Mouse (Mus musculus) limb, embryonic 12.5 days (tissue): ENCODE data around the gene Cd200r3. TPM values are rescaled to one million over a fixed set of nuclear protein-coding genes. Genes with fewer than 3 reads are reported as not detected.

Experiments used
- ATAC-seq: fragments of 200-750 bp; cut with Nextera tagmentation; 2 replicates; pipeline ENCODE4 v1.8.0; 2017; ENCODE audit warnings: low read depth, moderate TSS enrichment; ENCODE audit not compliant: insufficient number of reproducible peaks, insufficient read depth, low FRiP score, low TSS enrichment
- H3K27ac ChIP-seq: fragments of 300-500 bp; sonication (generic); 2 replicates; pipeline ENCODE4 v1.5.1; 2016; ENCODE audit warnings: mild to moderate bottlenecking, moderate library complexity
- H3K27me3 ChIP-seq: fragments of 300-500 bp; sonication (generic); 2 replicates; pipeline ENCODE4 v1.6.1; 2016; ENCODE audit warnings: mild to moderate bottlenecking, moderate library complexity
- H3K36me3 ChIP-seq: fragments of 300-500 bp; sonication (generic); 2 replicates; pipeline ENCODE4 v1.6.1; 2016; ENCODE audit warnings: mild to moderate bottlenecking, moderate library complexity
- H3K4me1 ChIP-seq: fragments of 300-500 bp; sonication (generic); replicated peaks from 2 replicates; pipeline ENCODE4 v1.6.1; 2016
- H3K4me2 ChIP-seq: fragments of 300-500 bp; sonication (generic); 2 replicates; pipeline ENCODE4 v1.6.1; 2016; ENCODE audit warnings: mild to moderate bottlenecking, moderate library complexity
- H3K4me3 ChIP-seq: fragments of 300-500 bp; sonication (generic); replicated peaks from 2 replicates; pipeline ENCODE4 v1.5.1; 2016; ENCODE audit warnings: mild to moderate bottlenecking
- H3K9ac ChIP-seq: fragments of 300-500 bp; sonication (generic); replicated peaks from 2 replicates; pipeline ENCODE4 v1.6.1; 2016; ENCODE audit warnings: mild to moderate bottlenecking, moderate library complexity
- H3K9me3 ChIP-seq: fragments of 300-500 bp; sonication (generic); 2 replicates; pipeline ENCODE4 v1.6.1; 2016; ENCODE audit warnings: mild to moderate bottlenecking, moderate library complexity
- WGBS: fragments of 180-500 bp; shearing (Covaris S2); methylation state at CpG from one replicate; pipeline ENCODE4 v1.1.7; 2016; 5-methylcytosine and 5-hydroxymethylcytosine counted together
- polyA plus RNA-seq: library from polyadenylated mRNA; unstranded; fragments of >200 nt; fragmentation: Nextera tagmentation; extraction: Ambion mirVana; gene quantifications from 2 replicates; pipeline ENCODE4 v1.2.1, GENCODE M21; 2016

Gene Cd200r3
- polyA plus RNA-seq, result not detected in 2 replicates

- H3K9ac ChIP-seq, result no peak within 1 kb of the TSS
- no peaks in the 10 kb centered on the region for H3K27me3 ChIP-seq
- H3K4me3 ChIP-seq, result no peak within 1 kb of the TSS
- 83% methylated on average over 3 of the region's 3 CpGs for WGBS
- no peaks in the 10 kb centered on the region for H3K4me1 ChIP-seq
- H3K4me2 ChIP-seq, result no peak within 1 kb of the TSS
- H3K9me3 ChIP-seq, result no peaks in the 10 kb centered on the region
- no peak for ATAC-seq
- no peak within 1 kb of the TSS for H3K27ac ChIP-seq
- no peaks in the 10 kb centered on the region for H3K36me3 ChIP-seq
These were observed at the start of gene Cd200r3 for GRCm38 (mm10) chr16:44943468-44943867. Gene Cd200r3 (plus strand): TSS chr16:44943678.

DNA sequence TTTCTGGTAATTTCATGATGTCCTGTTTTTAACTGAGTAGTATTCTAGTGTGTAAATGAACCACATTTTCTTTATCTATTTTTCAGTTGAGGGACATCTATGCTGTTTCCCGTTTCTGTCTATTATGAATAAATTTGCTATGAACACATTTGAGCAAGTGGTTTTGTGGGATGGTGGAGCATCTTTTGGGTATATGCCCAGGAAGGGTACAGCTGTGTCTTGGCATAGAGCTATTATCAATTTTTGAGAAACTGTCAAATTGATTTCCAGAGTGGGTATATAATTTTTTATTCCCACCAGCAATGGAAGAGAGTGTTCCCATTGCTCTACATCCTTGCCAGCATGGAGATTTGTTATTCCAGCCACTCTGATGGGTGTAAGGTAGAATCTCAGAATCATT, 11.5 kb upstream of the Cd200r3 start:
- no peak overlapping the region for H3K9ac ChIP-seq
- 89% methylated on average over 1 of the region's 1 CpGs for WGBS
- no peak overlapping the region for H3K27ac ChIP-seq
- H3K4me2 ChIP-seq, result no peak overlapping the region
- ATAC-seq, result no peak
- H3K36me3 ChIP-seq, result no peaks in the 10 kb centered on the region
- no peaks in the 10 kb centered on the region for H3K9me3 ChIP-seq
- no peak overlapping the region for H3K4me3 ChIP-seq
- no peaks in the 10 kb centered on the region for H3K4me1 ChIP-seq
- H3K27me3 ChIP-seq, result no peaks in the 10 kb centered on the region

DNA sequence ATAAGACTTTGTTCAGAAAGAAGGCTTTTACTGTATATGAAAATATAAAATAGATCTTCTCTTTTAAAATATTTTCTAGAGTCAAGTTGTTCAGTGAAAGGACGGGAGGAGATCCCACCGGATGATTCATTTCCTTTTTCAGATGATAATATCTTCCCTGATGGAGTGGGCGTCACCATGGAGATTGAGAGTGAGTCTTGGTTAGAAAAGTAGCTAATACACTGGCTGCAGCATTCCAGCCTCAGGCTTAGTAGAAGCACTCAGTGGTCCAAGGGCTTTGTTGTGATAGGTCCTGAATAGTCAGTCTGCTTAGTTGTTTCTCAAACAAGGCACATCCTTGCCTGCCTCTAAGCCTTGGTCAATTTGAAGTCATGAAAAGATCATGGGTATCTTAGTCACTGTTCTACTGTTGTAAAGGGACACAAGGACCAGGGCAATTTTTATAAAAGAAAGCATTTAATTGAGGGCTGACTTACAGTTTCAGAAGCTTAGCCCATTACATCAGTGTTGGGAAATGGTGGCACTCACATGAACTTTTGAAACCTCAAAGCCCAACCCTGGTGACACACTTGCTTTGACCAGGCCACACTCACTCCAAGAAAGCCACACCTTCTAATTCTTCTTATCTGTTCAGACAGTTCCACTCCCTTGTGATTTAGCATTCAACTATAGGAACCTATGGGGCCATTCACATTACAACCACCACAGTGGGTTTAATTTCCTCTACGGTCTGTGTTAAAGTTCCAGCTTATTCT, 8.1 kb downstream of the Cd200r3 start:
- ATAC-seq, result no peak

GRCm38 (mm10) chr16:44962296-44962695, 18.8 kb downstream of the Cd200r3 start:
- Histone ChIP-seq H3K4me3 (no peak overlapping the region), H3K9me3 (no peaks in the 10 kb centered on the region), H3K27me3 (no peaks in the 10 kb centered on the region), H3K36me3 (no peaks in the 10 kb centered on the region), H3K9ac (no peak overlapping the region), H3K4me2 (no peak overlapping the region), H3K4me1 (0 out of 2 replicates have a peak, but pooled peaks cover 3% of the 10 kb centered on the region), H3K27ac (no peak overlapping the region)
- 85% methylated on average over 2 of the region's 2 CpGs for WGBS
- ATAC-seq, result no peak

More for the DNA sequence above, 8.1 kb downstream of the Cd200r3 start:
- H3K4me2 ChIP-seq, result no peak overlapping the region
- no peaks in the 10 kb centered on the region for H3K27me3 ChIP-seq
- H3K4me1 ChIP-seq, result no peaks in the 10 kb centered on the region
- no peak overlapping the region for H3K9ac ChIP-seq
- no peak overlapping the region for H3K27ac ChIP-seq
- no peaks in the 10 kb centered on the region for H3K36me3 ChIP-seq
- WGBS, result 82% methylated on average over 4 of the region's 4 CpGs
- no peaks in the 10 kb centered on the region for H3K9me3 ChIP-seq
- H3K4me3 ChIP-seq, result no peak overlapping the region

DNA sequence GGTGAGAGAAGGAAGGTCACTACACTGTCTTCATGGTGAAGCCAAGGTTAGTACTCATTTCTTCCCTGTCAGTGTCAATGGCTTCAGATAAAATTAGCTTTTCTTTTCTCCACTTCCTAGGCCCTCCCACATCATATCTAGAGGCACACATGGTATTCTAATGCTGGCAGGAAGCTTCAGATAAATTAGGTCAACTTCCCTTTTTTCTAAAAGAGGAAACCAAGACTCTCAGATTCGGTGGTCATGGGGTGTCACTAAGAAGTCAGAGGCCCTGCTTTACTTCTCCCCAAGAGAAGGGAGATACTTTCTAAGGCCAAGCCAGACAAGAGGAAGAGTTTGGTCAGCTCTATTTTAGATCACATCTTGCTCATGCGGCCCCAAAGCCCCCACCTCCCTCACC, 19.3 kb downstream of the Cd200r3 start:
- Histone ChIP-seq H3K4me2 (no peak overlapping the region), H3K4me3 (no peak overlapping the region), H3K9ac (no peak overlapping the region), H3K27ac (no peak overlapping the region), H3K36me3 (no peaks in the 10 kb centered on the region), H3K9me3 (no peaks in the 10 kb centered on the region), H3K4me1 (0 out of 2 replicates have a peak, but pooled peaks cover 3% of the 10 kb centered on the region), H3K27me3 (no peaks in the 10 kb centered on the region)
- ATAC-seq, result no peak
- 75% methylated on average over 2 of the region's 2 CpGs for WGBS

- 90% methylated on average over 6 of the region's 6 CpGs for WGBS
- no peaks in the 10 kb centered on the region for H3K9me3 ChIP-seq
- no peaks in the 10 kb centered on the region for H3K36me3 ChIP-seq
- no peak overlapping the region for H3K4me2 ChIP-seq
- H3K27ac ChIP-seq, result no peak overlapping the region
- no peak for ATAC-seq
- no peaks in the 10 kb centered on the region for H3K27me3 ChIP-seq
- H3K4me1 ChIP-seq, result 0 out of 2 replicates have a peak, but pooled peaks cover 3% of the 10 kb centered on the region
- H3K9ac ChIP-seq, result no peak overlapping the region
- no peak overlapping the region for H3K4me3 ChIP-seq
These were observed 21.3 kb downstream of the Cd200r3 start for GRCm38 (mm10) chr16:44964526-44965374.

DNA sequence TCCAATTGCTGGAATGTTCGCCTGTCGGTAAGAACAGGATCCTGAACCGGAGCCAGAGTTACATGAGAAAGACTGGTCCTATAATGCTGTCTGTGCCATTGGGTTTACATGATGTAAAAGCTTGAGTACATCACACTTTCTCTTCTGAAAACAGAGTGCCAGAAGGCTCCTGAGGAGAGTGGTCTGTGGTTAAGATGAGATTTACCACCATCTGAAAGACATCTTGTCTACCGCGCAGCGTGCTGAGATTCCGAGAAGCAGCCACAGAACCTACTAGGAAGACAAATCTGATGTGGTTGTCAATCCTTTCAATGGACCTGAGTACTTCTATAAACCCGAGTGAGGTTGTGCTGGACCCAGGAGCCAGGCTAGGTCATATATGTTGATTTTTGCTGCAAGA, 21.9 kb downstream of the Cd200r3 start:
- H3K4me1 ChIP-seq, result 0 out of 2 replicates have a peak, but pooled peaks cover 3% of the 10 kb centered on the region
- H3K9me3 ChIP-seq, result no peaks in the 10 kb centered on the region

DNA sequence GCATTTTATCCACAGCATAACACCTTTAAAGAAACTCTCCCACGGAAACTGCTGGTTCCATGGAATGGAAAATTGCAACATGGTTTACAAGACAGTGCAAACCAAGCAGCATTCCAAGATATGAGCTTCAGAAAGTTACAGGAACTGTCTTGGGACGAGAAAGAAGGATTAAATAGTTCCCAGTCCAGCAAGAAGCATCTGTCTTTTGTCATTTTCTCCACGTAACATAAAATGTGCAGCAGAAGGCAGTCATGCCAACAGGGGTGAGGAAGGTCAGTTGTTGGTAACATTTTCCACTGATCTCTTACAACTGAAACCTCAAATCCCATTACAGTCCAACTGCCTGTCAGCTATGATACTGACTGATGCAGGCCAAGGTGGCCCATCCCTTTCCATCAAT, 22.4 kb downstream of the Cd200r3 start:
- ATAC-seq, result no peak

More for the DNA sequence above, 21.9 kb downstream of the Cd200r3 start:
- Histone ChIP-seq H3K27ac (no peak overlapping the region), H3K4me3 (no peak overlapping the region), H3K9ac (no peak overlapping the region), H3K36me3 (no peaks in the 10 kb centered on the region), H3K4me2 (no peak overlapping the region), H3K27me3 (no peaks in the 10 kb centered on the region)
- WGBS, result 95% methylated on average over 8 of the region's 8 CpGs
- no peak for ATAC-seq

DNA sequence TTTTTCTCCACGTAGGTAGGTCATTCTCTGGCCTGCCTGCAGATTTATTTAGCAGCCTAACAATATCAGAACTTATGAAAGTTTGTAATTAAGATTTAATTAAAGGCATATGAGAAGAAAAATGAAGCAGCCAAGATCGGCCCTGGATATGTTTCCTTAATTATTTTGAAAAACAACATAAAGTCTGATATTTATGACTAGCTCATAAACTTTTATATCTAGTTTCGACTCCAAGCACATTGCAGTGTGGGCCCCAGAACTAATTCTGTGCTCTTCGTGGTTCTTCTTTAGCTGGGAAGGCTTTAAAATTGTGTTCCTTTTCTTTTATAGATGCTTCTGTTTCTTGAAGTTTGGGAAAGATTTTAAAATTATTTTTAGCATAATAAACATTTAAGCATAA, 23.4 kb downstream of the Cd200r3 start:
- ATAC-seq, result no peak
- H3K9me3 ChIP-seq, result no peaks in the 10 kb centered on the region
- 0 out of 2 replicates have a peak, but pooled peaks cover 3% of the 10 kb centered on the region for H3K4me1 ChIP-seq
- no peak overlapping the region for H3K4me2 ChIP-seq
- no peak overlapping the region for H3K4me3 ChIP-seq
- no peaks in the 10 kb centered on the region for H3K27me3 ChIP-seq
- WGBS, result 30% methylated on average over 4 of the region's 4 CpGs
- no peak overlapping the region for H3K27ac ChIP-seq
- no peaks in the 10 kb centered on the region for H3K36me3 ChIP-seq
- H3K9ac ChIP-seq, result no peak overlapping the region

More for the DNA sequence above, 22.4 kb downstream of the Cd200r3 start:
- Histone ChIP-seq H3K36me3 (no peaks in the 10 kb centered on the region), H3K4me3 (no peak overlapping the region), H3K27ac (no peak overlapping the region), H3K9me3 (no peaks in the 10 kb centered on the region), H3K4me2 (no peak overlapping the region), H3K4me1 (0 out of 2 replicates have a peak, but pooled peaks cover 3% of the 10 kb centered on the region), H3K9ac (no peak overlapping the region), H3K27me3 (no peaks in the 10 kb centered on the region)
- 57% methylated on average over 3 of the region's 3 CpGs for WGBS

DNA sequence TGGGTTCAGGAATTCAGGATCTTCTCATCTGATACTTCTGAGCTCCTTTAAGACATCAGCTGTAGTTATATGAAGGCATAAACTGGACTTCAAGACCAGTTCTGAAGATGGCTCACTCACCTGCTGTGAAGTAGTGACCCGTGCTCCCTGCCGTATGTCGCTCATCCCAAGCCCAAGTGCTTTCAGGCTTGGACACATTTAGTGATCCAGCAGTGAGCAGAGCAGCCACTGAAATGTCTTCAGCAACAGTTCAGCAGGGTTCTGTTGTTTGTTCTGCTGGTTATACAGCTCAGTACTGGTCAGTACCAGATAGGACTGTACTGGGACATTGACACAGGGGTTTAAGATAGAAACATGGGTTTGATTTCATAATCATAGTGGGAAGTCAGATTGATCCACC, 24.6 kb downstream of the Cd200r3 start:
- Histone ChIP-seq H3K27ac (no peak overlapping the region), H3K36me3 (no peaks in the 10 kb centered on the region), H3K9me3 (no peaks in the 10 kb centered on the region), H3K4me2 (no peak overlapping the region), H3K4me3 (no peak overlapping the region), H3K27me3 (no peaks in the 10 kb centered on the region), H3K4me1 (0 out of 2 replicates have a peak, but pooled peaks cover 3% of the 10 kb centered on the region), H3K9ac (no peak overlapping the region)
- 91% methylated on average over 3 of the region's 3 CpGs for WGBS
- no peak for ATAC-seq

- Histone ChIP-seq H3K9me3 (peaks cover 4% of the 10 kb centered on the region; the same call in 1 of the 2 replicates), H3K4me2 (no peak overlapping the region), H3K4me3 (no peak overlapping the region), H3K9ac (no peak overlapping the region), H3K27ac (no peak overlapping the region), H3K27me3 (no peaks in the 10 kb centered on the region), H3K4me1 (0 out of 2 replicates have a peak, but pooled peaks cover under 1% of the 10 kb centered on the region), H3K36me3 (no peaks in the 10 kb centered on the region)
- no peak for ATAC-seq
- 58% methylated on average over 4 of the region's 4 CpGs for WGBS
These were observed 27.4 kb downstream of the Cd200r3 start for GRCm38 (mm10) chr16:44970925-44971324.
